Mouse (Mus musculus) frontal cortex, postnatal 14 days (tissue): ENCODE data around the gene Calml3.
"Not testable (repeated sequence)": the region's sequence is repeated elsewhere in the genome, so short reads cannot be mapped to it uniquely, and the experiment has no call there.

Experiments
- DNase-seq, 2 experiments: peaks; one replicate each; pipeline ENCODE4 v3.0.0; 2022; ENCODE audit warnings: low spot score in 2 of 2

Gene Calml3

DNA sequence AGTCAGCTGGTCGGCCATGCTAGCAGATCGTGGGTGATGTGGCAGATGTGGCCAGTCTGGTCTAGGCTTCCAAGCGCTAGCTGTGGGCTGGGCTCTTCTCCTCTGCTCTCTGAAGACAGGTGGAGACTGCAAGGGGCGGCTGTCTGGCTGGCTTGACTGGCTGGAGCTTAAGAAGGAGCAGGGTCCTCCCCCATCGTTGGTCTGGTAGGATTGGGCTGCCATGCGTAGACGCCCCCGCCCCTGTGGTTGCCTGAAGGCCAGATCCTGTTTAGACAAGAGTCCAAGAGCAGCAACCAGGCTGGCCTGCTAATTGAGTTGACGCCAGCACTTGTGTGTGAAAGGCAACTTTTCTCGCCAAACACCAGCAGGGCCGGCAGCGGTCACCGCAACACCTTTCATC lies at the start of gene Calml3:
Gene Calml3, minus strand, starts transcription at position 131 of the 400 bp plus-strand sequence.
- DNase-seq: no peak

DNA sequence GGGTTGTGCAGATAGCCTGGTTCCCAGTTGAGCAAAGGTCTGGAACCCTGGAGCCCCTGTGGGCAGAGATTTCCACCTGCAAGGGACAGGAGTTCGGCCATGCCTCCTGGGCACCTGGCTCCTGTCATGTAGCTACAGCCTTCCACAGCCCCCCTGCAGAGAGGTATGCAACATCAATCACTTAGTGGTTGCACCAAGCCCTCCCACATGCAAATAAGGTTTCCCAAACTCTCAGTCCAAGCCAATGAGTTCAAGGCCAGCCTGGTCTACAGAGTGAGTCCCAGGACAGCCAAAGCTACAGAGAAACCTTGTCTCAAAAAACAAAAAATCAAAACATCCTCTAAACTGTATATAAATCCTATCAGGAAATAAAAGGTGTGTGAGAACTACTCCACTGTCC lies 46.2 kb upstream of the Calml3 start:
- DNase-seq: no peak

DNA sequence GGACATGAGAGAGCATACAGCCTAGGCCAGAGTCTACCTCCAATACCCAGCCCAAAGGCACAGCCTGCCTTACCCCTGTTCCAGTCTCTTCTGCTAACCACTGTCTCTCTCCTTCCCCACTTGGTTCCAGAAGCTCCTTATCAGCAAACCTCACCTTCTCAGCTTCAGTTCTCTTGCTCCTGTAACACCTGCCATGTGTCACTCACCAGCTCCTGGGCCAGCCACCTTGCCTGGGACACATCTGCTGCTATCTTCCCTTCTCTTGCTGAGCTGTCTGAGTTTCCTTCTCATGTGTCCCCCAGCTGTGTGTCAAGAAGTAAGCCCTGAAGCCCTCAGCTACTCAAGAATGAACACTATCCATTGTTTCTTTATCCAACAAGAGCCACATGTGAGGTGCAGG lies 36.5 kb upstream of the Calml3 start:
- not testable (repeated sequence) for DNase-seq

GRCm38 (mm10) chr13:3837312-3837807 lies 33.2 kb upstream of the Calml3 start, which contains the start of gene Calm4:
Calm4 (plus strand) TSS chr13:3837757.
- not testable (repeated sequence) for DNase-seq

DNA sequence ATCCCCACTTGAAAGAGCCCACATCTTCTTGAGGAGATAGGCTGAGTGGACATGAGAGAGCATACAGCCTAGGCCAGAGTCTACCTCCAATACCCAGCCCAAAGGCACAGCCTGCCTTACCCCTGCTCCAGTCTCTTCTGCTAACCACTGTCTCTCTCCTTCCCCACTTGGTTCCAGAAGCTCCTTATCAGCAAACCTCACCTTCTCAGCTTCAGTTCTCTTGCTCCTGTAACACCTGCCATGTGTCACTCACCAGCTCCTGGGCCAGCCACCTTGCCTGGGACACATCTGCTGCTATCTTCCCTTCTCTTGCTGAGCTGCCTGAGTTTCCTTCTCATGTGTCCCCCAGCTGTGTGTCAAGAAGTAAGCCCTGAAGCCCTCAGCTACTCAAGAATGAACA lies 29.5 kb upstream of the Calml3 start:
- not testable (repeated sequence) for DNase-seq

GRCm38 (mm10) chr13:3832450-3832849 lies 28.3 kb upstream of the Calml3 start:
- no peak for DNase-seq

DNA sequence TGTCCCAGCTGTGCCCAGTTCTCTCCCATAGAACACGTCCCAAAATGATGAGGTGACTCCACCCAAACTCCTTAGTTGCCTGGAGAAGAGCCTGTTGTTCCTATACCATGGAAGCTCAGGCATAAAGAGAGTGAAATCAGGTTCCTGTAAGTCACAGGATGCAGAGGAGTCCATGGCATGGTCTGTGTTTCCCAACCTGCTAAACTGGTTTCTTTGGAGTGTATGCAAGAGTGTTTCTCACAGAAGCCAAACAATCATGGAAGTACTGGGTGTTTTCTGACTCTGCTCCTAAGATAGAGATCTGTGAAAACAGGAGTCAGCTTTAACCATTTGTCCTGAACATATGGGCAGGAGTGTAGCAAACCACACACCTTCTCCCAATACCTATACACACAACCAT lies 27.9 kb upstream of the Calml3 start:
- no peak for DNase-seq

- DNase-seq: no peak
These were observed 27.4 kb upstream of the Calml3 start for GRCm38 (mm10) chr13:3831546-3831945.

GRCm38 (mm10) chr13:3825726-3826125 lies 21.6 kb upstream of the Calml3 start:
- DNase-seq: no peak

DNA sequence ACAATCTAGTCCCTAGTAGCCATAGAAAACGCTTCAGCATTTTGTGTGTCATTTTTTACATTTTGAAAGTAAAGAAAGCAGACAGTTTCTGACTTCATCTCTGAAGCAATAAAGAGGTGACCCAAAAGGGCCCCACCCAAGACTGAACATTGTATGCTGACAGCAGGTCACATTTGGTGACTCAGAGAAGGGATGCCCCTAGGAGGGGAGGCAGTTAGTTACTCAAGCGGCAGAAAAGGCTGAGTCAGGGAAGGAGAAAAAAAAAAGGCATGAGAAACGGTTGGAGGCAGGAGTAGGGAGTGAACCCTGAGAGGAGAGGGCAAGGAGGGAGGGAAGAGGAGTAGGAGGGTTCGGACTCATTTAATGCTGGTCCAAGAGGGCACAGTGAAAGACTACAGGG lies 18.0 kb upstream of the Calml3 start:
- DNase-seq: no peak

GRCm38 (mm10) chr13:3818740-3819076 lies 14.6 kb upstream of the Calml3 start:
- DNase-seq: no peak

DNA sequence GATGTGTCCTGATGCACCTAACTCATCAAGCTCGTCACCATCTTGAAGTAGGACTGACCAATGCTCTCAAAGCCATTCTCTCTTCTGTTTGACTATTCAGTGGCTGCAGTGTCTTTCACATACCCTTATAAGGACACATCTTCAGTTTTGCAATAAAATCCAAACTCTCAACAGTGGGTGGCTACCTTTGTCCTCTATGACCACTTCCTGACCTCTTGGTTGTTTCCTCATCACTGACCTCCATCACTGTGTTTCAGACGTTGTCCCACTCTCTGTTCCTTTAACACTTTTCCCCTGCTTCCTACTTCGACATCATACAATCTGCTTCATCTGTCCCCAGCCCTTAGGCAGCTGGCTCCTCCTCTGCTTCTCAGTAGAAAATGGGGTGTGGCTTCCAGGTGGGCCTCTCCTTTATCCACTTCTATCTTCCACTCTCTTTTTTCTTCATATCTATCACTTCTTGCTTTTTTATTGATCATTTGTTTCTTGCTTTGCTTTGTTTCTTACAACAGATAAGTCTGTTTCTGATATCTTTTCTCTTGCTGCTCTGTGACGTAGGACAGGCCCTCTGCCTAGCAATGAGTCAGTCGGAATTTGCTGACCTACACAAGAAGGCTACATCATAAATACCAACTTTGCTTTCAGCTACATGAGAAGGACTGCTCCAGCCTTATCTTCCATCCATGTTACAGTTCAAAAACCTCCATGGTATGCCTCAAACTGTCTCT lies 14.1 kb upstream of the Calml3 start:
- no peak for DNase-seq

DNA sequence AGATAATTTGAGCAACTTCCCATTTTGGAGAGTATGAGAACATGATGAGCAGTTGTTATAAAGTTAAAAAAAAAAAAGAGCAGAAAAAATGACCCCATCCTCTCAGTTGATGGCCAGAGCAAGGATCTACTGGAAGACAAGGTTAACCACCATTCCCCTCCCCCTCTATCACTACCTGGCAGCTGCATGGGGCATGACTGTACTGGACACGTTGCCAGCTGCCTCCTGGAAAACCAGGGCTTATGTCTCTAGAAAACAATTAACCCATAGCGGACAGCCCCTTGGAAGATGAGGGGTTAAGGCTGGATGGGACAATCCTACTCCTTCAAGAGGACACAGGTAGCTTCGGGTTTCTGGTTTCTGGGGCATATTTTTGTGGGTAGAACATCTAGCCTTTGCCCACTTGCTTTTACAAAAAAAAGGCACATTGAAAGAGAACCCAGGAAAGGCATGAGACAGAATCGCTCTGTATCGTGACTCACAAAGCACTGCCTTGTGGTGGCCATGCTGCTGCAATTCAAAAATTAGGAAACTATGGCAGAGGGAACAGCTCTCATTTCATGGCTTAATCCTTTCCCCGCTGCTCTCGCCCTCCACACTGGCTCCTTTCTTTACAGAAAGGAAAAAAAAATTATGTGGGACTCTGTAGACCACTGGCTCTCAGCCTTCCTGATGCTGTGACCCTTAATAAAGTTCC lies 3.2 kb upstream of the Calml3 start:
- DNase-seq: no peak

- DNase-seq: no peak
These were observed 1.5 kb upstream of the Calml3 start for GRCm38 (mm10) chr13:3805638-3806037.

- DNase-seq: no peak
These were observed 1.0 kb upstream of the Calml3 start for GRCm38 (mm10) chr13:3805132-3805531.

DNA sequence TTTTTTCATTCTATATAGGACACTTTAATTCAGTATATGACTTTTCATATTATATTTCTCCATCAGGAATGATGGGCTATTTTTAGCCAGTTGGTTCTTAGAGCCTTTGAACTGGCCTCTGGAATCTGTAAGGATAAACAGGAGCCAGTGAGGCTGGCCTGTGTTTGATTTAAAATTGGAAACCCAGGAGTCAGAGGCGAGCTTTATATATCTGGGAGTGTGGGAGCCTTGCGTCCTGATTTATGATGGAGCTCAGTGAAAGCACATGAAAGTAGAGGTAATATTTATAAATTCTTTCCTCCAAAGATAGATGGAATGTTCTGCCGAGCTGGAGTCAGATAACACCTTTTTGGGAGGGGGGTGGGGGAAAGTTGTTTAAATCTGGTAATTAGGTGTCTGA lies 4.7 kb downstream of the Calml3 start:
- no peak for DNase-seq

GRCm38 (mm10) chr13:3798751-3799150 lies 5.4 kb downstream of the Calml3 start:
- no peak for DNase-seq

DNA sequence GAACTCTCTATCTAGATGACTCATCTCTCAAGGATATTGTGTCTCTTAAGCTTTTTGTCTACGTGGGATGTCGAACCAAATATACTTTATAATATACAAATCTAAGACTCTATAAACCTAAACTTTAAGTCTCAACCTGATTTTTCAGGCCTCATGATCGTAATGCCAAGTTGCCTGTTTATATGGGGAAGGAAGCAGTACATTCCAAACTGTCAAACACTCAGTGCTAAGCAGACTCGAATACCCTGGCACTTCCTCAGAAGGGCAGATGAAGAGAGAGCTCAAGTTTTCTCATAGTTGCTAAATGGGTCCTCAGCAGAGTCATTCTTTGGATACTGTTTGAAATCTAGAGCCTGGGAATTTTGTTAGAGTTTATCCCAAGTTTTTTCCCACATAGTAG lies 7.5 kb downstream of the Calml3 start:
- DNase-seq: no peak

- DNase-seq: no peak
These were observed 14.6 kb downstream of the Calml3 start for GRCm38 (mm10) chr13:3789531-3789930.

- DNase-seq: no peak
These were observed 15.5 kb downstream of the Calml3 start for GRCm38 (mm10) chr13:3788588-3788987.

DNA sequence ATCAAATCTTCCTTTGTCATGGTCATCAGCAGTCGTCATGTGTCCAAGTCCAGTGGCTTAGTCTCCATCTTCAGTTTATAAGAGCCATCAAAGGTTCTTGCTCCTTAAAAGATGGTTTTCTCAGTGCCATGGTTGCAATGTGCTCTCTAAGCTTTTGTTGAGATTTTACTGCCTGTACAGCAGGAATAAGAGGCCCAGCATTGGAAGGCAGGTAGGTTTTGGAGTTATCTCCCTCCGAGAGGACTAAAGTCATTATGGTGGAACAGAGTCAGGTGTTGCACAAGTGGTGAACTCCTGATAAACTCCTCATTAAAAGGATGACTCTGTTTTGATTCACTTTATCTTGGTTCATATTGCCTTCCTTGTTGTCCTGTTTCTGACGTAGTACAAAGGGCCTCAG lies 16.5 kb downstream of the Calml3 start:
- DNase-seq: no peak

DNA sequence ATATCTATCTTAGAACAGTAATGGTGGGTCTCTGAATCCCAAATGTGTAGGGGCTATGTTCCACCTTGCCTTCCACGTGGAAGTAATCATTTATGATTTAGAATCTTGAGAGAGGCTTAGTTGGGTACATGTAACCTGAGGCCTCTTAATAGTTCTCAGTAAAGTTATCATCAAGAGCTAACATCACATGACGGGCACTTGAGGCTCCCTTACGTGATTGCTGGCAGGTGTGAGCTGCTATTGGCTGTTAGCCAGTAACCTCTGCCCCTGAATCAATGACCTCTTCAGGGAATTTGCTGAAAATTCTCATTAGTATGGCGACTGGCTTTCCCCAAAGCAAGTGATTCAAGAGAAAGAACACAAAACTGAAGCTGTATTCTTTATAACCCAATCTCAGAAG lies 17.0 kb downstream of the Calml3 start:
- no peak for DNase-seq

DNA sequence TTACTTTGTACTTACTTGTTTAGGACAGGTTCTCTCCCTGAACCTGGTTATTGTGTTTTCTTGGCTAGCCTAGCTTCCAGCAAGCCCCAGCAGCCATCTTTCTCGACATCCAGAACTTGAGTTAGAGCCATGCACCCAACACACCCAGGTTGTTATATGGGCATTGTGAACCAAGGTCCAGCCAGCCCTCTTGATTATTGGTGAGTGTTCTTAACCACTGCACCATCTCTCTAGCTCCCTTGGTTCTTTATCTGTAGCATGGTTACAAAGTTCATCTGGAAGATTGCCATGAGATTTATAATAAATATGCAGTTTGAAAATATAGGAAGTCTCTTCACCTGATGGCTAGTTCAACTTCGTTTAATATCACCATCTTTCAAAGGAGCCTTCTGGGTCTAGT lies 20.5 kb downstream of the Calml3 start:
- DNase-seq: no peak
